8 mouse cellular contexts compared by ENCODE assay signal in genomic region chr4:106678442-106679118, GRCm38 (mm10). TPM values are rescaled to one million over a fixed set of nuclear protein-coding genes. Genes with fewer than 3 reads are reported as not detected.
A peak's percentile ranks its signal among the peaks of the same experiment; 100 is the strongest.
DNase-seq lines count a peak whose midpoint lies in the region; ATAC-seq lines count a peak whose summit lies in the region.

Ttc4 (minus strand) TSS chr4:106678944.

- no peaks in the 10 kb centered on the region; the same call in 1 of the 2 replicates for H3K4me1 ChIP-seq in brown adipose tissue, adult 24 weeks (ENCODE audit: control insufficient read depth, insufficient read depth, insufficient read length, low read length)
- H3K4me1 ChIP-seq in heart, embryonic 13.5 days = peaks cover 10% of the 10 kb centered on the region
- peaks cover 32% of the 10 kb centered on the region for H3K4me1 ChIP-seq in liver, embryonic 12.5 days
- peaks cover 8% of the 10 kb centered on the region; the same call in 1 of the 2 replicates for H3K4me1 ChIP-seq in stomach, embryonic 15.5 days

- H3K36me3 ChIP-seq in heart, embryonic 13.5 days = peaks cover 35% of the 10 kb centered on the region
- peaks cover 39% of the 10 kb centered on the region for H3K36me3 ChIP-seq in liver, embryonic 12.5 days
- H3K36me3 ChIP-seq in stomach, embryonic 15.5 days = peaks cover 13% of the 10 kb centered on the region; the same call in 1 of the 2 replicates

- no peaks in the 10 kb centered on the region for H3K9me3 ChIP-seq in heart, embryonic 13.5 days
- no peaks in the 10 kb centered on the region for H3K9me3 ChIP-seq in liver, embryonic 12.5 days (replicated peaks)
- H3K9me3 ChIP-seq in stomach, embryonic 15.5 days = no peaks in the 10 kb centered on the region

- DNase-seq in CD4-positive, CD25-positive, alpha-beta regulatory T cell, adult 2 months (ENCODE audit: low read depth, low spot score) = peak; percentile 98
- peak; percentile 21 for DNase-seq in fat pad, adult 2 months (ENCODE audit: extremely low read depth, low read depth, low spot score)
- DNase-seq in kidney, postnatal 10 days = peak; percentile 95
- DNase-seq in natural killer cell, adult 2 months (ENCODE audit: low spot score in 2 of 2) = peak; percentile 84 to 89

- no peaks in the 10 kb centered on the region for H3K27me3 ChIP-seq in heart, embryonic 13.5 days (replicated peaks)
- 0 out of 2 replicates have a peak, but pooled peaks cover 7% of the 10 kb centered on the region for H3K27me3 ChIP-seq in liver, embryonic 12.5 days (replicated peaks)
- H3K27me3 ChIP-seq in stomach, embryonic 15.5 days (replicated peaks) = no peaks in the 10 kb centered on the region

- under 1% methylated on average over 42 of the region's 43 CpGs for WGBS in heart, embryonic 13.5 days
- under 1% methylated on average over 43 of the region's 43 CpGs for whole genome bisulfite sequencing in liver, embryonic 12.5 days (ENCODE audit: insufficient replicate concordance)
- WGBS in stomach, embryonic 15.5 days = under 1% methylated on average over 43 of the region's 43 CpGs

- peak within 1 kb of the TSS; percentile 74 for H3K4me3 ChIP-seq in brown adipose tissue, adult 24 weeks (ENCODE audit: insufficient read depth, low read depth, low read length)
- H3K4me3 ChIP-seq in heart, embryonic 13.5 days = peak within 1 kb of the TSS; percentile 90
- peak within 1 kb of the TSS; percentile 89 for H3K4me3 ChIP-seq in liver, embryonic 12.5 days
- H3K4me3 ChIP-seq in stomach, embryonic 15.5 days (replicated peaks) = peak within 1 kb of the TSS; percentile 92

- ATAC-seq in heart, embryonic 13.5 days (ENCODE audit: extremely low read depth, insufficient number of reproducible peaks, low FRiP score, low TSS enrichment) = peak; percentile 94
- ATAC-seq in liver, embryonic 12.5 days = peak; percentile 100
- ATAC-seq in stomach, embryonic 15.5 days (ENCODE audit: insufficient read depth, low FRiP score, low read depth) = peak; percentile 99

- H3K4me2 ChIP-seq in heart, embryonic 13.5 days = peak within 1 kb of the TSS; percentile 94
- peak within 1 kb of the TSS; percentile 88 for H3K4me2 ChIP-seq in liver, embryonic 12.5 days
- peak within 1 kb of the TSS; percentile 72 for H3K4me2 ChIP-seq in stomach, embryonic 15.5 days

- H3K9ac ChIP-seq in heart, embryonic 13.5 days = peak within 1 kb of the TSS; percentile 95
- H3K9ac ChIP-seq in liver, embryonic 12.5 days = peak within 1 kb of the TSS; percentile 94
- H3K9ac ChIP-seq in stomach, embryonic 15.5 days = peak within 1 kb of the TSS; percentile 89

- no peak within 1 kb of the TSS for H3K27ac ChIP-seq in brown adipose tissue, adult 24 weeks (replicated peaks; ENCODE audit: low read depth, low read length)
- H3K27ac ChIP-seq in heart, embryonic 13.5 days (replicated peaks) = peak within 1 kb of the TSS; percentile 72
- H3K27ac ChIP-seq in liver, embryonic 12.5 days = peak within 1 kb of the TSS; percentile 81
- H3K27ac ChIP-seq in stomach, embryonic 15.5 days = peak within 1 kb of the TSS; percentile 63; the same call in 1 of the 2 replicates

RNA-seq across cellular contexts. Expression of gene Ttc4, which starts in this region (rescaled TPM):
- polyA plus RNA-seq in brown adipose tissue, adult 24 weeks (2012; ENCODE audit: insufficient read depth, insufficient read length, missing spikeins) = 15.9 and 18.4 TPM in 2 replicates
- 51.2 and 63.5 TPM in 2 replicates for polyA plus RNA-seq in heart, embryonic 13.5 days (2015; fragmentation: Nextera tagmentation; extraction: Ambion mirVana)
- polyA plus RNA-seq in liver, embryonic 12.5 days (2016; fragmentation: Nextera tagmentation; extraction: Ambion mirVana) = 45.2 and 48.6 TPM in 2 replicates
- 77.9 and 80.7 TPM in 2 replicates for polyA plus RNA-seq in stomach, embryonic 15.5 days (2015; fragmentation: Nextera tagmentation; extraction: Ambion mirVana)

Comparison
In these comparisons a context has a peak if more than half of its experiments do, and no peak if none do; other contexts are left out.
1. DNase-seq: peak in every context shown above with its lines; median percentile 98 in CD4-positive, CD25-positive, alpha-beta regulatory T cell, adult 2 months; 95 in kidney, postnatal 10 days; 86 in natural killer cell, adult 2 months; 21 in fat pad, adult 2 months.